Mouse (Mus musculus) cerebellum, adult 8-10 months (tissue): Measurements from ENCODE around the gene Sec62.
"Not testable (repeated sequence)": the region's sequence is repeated elsewhere in the genome, so short reads cannot be mapped to it uniquely, and the experiment has no call there.

Experiments used
- DNase-seq: peaks from one replicate; pipeline ENCODE4 v3.0.0; 2022

Gene Sec62

DNA sequence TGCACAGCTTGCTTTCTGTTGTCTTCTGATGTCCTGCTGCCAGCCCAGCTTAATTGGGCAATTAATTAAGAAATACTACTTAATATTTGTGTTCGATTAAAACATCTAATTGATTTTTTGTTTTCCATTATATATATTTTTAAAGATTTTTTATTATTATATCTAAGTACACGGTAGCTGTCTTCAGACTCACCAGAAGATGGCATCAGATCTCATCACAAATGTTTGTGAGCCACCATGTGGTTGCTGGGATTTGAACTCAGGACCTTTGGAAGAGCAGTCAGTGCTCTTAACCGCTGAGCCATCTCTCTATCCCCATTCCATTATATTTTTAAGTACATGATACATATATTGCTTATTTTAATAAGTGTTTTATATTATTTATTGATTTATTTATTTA lies 40.6 kb downstream of the Sec62 start:
- no peak for DNase-seq

DNA sequence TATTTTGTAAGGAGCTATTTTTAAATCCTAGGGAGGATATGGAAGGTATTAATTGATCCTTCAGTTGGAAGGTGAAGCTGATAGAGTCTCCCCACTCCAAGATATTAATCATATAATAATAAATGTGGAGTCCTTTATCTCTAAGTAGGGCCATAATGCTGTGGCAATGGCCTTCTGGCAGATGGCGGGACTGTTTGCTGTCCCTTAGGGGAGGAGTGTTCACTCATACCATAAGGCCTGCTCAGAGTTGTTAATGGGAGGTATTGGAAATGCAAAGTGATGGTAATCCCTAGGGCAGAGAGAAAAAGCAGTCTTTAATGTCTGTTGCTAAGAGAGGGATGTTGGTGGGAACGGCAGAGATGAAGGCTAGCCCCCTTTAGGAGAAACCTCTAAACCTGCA lies 53.1 kb downstream of the Sec62 start:
- no peak for DNase-seq

DNA sequence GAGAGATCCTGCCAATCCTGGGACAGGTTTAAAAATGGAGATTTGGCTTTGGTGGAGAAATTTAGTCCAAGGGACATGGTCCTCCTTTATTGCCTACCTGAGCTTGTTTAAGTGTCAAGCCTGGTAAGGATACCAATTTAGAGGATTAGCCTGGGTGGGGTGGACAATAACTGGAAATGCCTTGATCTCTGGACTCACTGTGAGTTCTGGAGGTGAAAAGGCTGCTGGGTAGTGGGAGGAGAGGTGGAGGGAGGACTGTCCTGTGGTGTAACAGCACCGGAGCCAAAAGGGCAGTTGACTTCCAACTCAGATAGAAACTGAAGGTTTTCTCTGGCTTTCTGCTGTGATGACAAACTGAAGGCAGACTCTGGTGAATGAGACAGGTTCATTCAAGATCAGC lies 54.7 kb downstream of the Sec62 start:
- DNase-seq, result no peak

DNA sequence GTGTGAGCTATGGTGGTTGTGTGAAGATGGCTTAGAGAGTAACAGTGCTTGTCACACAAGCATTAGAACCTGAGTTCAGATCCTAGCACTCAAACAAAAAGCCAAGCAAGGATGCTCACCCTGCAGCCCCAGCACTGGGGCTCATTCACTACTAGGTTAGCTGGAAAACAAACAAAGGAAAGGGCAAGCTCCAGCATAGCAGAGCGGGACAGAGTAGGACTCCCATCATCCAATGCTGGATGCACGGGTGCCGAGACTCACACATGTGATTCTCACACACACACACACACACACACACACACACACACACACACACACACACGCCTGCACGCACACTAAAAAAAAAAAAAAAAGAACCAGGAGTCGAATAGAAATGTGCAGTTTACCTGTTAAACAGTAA lies 58.7 kb downstream of the Sec62 start:
- no peak for DNase-seq

DNA sequence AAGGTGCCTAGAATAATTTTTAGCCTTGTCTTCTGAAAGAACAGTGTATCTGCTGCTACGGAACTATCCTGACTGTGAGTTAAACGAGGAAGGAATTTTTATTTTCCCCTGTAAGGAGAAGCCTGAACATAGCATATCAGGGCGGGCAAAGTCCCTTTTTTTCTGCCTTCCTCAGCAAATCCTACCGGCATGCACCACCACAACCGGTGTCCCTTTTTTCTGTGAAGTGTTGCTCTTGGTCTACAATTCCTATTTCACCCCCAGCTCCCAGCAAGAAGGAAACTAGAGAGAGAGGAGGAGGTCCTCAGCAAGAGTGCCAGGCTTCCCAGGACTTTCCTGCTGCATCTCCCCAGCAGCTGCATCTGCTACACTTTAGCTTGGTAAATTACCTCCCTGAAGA lies 60.9 kb downstream of the Sec62 start:
- DNase-seq, result no peak

DNA sequence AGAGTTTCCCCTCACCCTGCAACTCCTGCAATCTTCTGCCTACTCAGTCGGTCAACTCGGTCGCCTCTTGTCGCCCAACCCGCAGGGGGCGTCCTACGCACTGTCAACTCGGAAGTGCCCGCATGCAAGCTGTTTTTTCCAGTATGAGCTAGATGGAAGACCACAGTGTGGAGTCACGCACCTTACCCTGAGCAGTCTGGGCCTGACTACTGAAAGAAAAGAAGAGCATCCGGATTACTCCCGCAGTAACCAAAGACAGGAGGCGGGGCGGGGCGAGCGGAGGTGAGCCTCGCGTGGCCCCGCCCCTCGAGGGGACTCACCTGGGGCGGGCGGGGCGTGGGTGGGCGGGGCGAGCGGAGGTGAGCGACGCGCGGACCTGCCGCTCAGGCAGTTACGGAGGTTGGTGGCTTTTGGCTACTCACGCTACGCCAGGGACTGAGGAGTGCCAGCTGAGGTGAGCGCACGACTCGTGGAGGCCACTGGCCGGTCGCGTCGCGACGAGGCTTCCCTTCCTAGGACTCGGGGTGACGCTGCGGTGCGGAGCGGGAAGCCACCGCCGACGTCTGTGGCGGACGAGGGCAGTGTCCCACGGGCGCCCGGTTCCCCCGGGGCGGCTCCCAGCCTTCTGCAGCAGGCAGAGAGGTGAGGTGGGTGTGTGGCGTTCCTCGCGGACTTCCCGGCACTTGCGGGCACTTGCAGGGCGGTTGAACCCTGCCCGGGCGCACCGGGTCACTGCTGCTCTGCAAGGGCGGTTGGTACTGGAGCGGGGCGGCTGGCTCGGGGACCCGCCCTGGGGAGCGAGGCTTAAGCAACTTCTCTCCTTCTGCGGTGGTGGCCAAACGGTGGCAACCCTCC lies 63.2 kb downstream of the Sec62 start, which contains the start of gene Gpr160:
Gpr160 (plus strand) TSS at position 347 of the 855 bp plus-strand sequence.
- DNase-seq, result peak; percentile 25

DNA sequence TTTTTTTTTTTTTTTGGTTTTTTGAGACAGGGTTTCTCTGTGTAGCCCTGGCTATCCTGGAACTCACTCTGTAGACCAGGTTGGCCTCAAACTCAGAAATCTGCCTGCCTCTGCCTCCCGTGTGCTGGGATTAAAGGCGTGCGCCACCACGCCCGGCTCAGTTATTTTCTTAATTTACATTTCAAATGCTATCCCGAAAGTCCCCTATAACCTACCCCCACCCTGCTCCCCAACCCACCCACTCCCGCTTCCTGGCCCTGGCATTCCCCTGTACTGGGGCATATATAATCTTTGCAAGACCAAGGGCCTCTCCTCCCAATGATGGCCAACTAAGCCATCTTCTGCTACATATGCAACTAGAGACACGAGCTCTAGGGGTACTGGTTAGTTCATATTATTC lies 66.9 kb downstream of the Sec62 start:
- not testable (repeated sequence) for DNase-seq

DNA sequence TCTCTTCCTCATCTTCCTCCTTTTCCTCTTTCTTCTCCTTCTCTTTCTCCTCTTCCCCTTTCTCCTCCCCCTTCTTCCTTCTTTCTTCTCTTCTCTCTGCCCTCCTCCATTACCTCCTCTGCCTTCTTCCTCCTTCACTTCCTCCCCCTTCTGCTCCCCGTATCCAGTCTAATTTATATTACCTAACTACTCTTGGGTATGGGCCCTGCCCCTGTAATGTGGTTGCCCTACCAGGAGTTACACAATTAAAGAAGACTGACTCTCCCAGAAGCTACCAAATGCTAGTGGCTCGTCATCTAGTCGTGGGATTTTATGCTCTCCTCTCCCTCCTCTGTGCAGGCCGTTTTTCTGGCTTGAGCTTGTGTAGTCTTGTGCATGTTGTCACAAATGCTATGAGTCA lies 68.0 kb downstream of the Sec62 start:
- no peak for DNase-seq

DNA sequence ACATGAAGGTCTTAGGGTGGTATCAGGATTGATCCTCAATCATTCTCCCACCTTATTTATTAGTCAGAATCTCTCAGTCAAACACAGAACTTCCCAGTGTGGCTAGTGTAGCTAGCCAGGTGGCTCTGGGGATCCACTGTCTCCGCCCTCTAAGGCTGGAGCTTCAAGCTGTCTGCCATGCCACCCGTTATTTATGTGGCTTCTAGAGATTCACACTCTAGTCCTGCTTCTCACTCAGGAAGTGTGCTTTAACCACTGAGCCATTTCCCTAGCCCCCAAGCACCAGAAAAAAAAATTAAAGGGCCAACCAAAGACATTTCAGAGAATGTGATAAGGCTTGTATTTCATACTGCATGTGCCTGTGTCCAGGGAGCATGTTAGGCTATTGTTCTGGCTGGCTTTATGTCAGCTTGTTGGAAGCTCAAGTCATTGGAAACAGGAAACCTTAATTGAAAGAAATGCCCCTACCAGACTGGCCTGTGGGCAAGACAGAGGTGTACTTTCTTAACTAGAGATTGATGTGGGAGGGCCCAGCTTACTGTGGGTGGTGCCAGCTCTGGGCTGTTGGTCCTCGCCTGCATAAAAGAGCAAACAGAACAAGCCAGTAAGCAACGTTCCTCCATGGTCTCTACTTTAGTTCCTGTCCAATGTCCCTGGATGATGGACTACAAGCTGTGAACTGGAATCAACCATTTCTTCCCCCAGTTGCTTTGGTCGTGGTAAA lies 71.2 kb downstream of the Sec62 start:
- no peak for DNase-seq

DNA sequence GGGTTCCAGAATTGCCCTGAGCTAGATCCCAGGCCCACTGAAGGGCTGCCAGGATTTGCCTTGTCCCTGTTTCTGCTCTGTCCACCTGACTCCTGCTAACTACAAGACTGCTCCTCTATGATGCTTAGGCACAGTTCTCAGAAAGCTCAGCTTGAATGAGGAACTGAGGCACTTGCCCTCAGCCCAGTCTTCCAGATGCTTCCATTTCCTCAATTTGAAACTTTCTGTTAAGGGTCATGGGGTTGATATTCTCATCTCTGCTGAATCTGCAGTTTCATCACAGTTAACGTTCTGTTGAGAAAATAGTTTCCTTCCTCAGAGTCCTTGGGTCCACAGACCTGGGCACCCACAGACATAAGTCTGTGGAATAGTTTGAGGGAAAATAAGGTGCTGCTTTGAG lies 72.0 kb downstream of the Sec62 start:
- DNase-seq, result no peak

DNA sequence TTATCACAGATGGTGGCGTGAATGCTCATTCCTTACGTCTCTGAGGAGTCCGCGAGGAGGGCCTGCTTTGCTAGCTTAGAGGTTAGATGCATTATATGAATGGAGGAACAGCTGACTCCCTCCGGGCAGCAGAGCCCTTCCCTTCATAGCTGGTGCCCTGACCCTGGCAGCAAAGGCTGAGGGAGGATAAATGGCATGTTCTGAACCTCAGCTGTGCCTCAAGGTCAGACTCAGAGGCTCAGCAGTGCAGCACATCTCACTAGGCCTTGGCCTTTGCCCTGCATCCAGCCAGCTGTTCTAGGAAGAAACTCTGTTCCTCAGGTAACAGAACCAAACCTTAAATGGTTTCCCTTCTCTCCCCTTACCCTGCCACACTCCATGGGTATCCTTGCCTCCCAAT lies 75.5 kb downstream of the Sec62 start:
- DNase-seq, result no peak

DNA sequence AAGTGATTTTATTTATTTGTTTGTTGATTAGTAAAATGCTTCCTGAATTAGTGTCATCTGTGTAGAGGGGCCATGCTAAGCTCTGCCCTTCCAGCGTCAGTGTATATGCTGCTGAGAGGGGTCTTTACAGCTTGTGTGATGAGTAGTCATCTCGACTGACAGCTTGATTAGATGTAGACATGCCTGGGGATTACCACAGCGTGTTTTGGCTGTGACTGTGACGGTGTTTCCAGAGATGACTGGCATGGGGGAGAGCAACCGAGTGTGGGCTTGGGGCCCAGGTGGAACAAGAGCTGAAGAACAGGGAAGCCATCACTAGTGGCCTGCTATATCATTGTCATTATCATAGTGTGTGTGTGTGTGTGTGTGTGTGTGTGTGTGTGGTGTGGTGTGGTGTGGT lies 76.0 kb downstream of the Sec62 start:
- DNase-seq, result no peak

DNA sequence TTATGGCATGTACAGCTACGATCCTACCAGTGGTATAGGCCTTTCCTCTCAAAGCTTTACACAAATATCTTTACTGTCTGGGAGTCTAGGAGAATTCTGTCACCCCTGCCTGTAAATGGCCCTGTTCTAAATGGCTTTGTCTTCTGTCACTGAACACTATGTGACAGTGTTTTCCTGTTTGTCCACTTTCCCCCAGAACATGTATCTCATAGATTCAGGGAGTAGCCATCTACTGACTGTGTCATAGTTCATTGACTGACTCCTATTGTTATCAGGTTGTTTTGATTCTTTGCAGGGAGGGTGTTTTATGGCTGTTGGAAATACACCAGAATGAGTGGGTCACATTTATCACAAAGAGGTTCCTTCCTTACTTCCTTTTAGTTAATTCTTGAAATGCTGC lies 77.3 kb downstream of the Sec62 start:
- no peak for DNase-seq
